Mouse (Mus musculus): ENCODE measurements at regions not wholly inside any gene's neighbourhood (a gene's known extent, or its start where the extent isn't known, plus 50 kb on each side); places are given as distances from the start of the nearest gene placed in this dataset.
"Not testable (repeated sequence)": the region's sequence is repeated elsewhere in the genome, so short reads cannot be mapped to it uniquely, and the experiment has no call there.

- Histone ChIP-seq H3K9ac (replicated peaks) (no peak overlapping the region), H3K4me2 (replicated peaks) (no peak overlapping the region), H3K36me3 (no peaks in the 10 kb centered on the region), H3K27me3 (peaks cover 30% of the 10 kb centered on the region), H3K27ac (replicated peaks) (no peak overlapping the region), H3K4me1 (peaks cover 15% of the 10 kb centered on the region; the same call in 1 of the 2 replicates), H3K4me3 (no peak overlapping the region), H3K9me3 (no peaks in the 10 kb centered on the region)
- ATAC-seq (ENCODE audit: low FRiP score, low read depth) = no peak
- 45% methylated on average over 11 of the region's 11 CpGs for WGBS
These were observed 225.2 kb downstream of the 3100002H09Rik start for GRCm38 (mm10) chr4:124385106-124386055.

GRCm38 (mm10) chr4:124376504-124376903 lies 234.1 kb downstream of the 3100002H09Rik start:
- H3K4me2 ChIP-seq (replicated peaks) = no peak overlapping the region
- no peak overlapping the region for H3K9ac ChIP-seq (replicated peaks)
- ATAC-seq (ENCODE audit: low FRiP score, low read depth) = no peak
- H3K9me3 ChIP-seq = no peaks in the 10 kb centered on the region
- H3K36me3 ChIP-seq = no peaks in the 10 kb centered on the region
- WGBS = 71% methylated on average over 5 of the region's 5 CpGs
- peaks cover 37% of the 10 kb centered on the region for H3K27me3 ChIP-seq
- H3K4me1 ChIP-seq = peaks cover 10% of the 10 kb centered on the region
- H3K27ac ChIP-seq (replicated peaks) = no peak overlapping the region
- H3K4me3 ChIP-seq = no peak overlapping the region

- no peaks in the 10 kb centered on the region for H3K36me3 ChIP-seq
- no peak overlapping the region for H3K27ac ChIP-seq (replicated peaks)
- 65% methylated on average over 6 of the region's 6 CpGs for WGBS
- ATAC-seq (ENCODE audit: low FRiP score, low read depth) = no peak
- no peaks in the 10 kb centered on the region for H3K9me3 ChIP-seq
- H3K9ac ChIP-seq (replicated peaks) = no peak overlapping the region
- H3K4me2 ChIP-seq (replicated peaks) = no peak overlapping the region
- H3K4me3 ChIP-seq = no peak overlapping the region
- H3K27me3 ChIP-seq = peaks cover 31% of the 10 kb centered on the region
- H3K4me1 ChIP-seq = peaks cover 10% of the 10 kb centered on the region
These were observed 235.0 kb downstream of the 3100002H09Rik start for GRCm38 (mm10) chr4:124375581-124375980.

- ATAC-seq (ENCODE audit: low FRiP score, low read depth) = no peak
- Histone ChIP-seq H3K27ac (replicated peaks) (no peak overlapping the region), H3K9ac (replicated peaks) (no peak overlapping the region), H3K4me2 (replicated peaks) (no peak overlapping the region), H3K4me1 (no peaks in the 10 kb centered on the region), H3K4me3 (no peak overlapping the region), H3K9me3 (no peaks in the 10 kb centered on the region), H3K36me3 (no peaks in the 10 kb centered on the region), H3K27me3 (peaks cover 7% of the 10 kb centered on the region)
- WGBS = 90% methylated on average over 3 of the region's 3 CpGs
These were observed 241.8 kb downstream of the 3100002H09Rik start for GRCm38 (mm10) chr4:124368831-124369230.

GRCm38 (mm10) chr4:124368085-124368484 lies 242.5 kb downstream of the 3100002H09Rik start:
- no peak overlapping the region for H3K9ac ChIP-seq (replicated peaks)
- no peak overlapping the region for H3K4me3 ChIP-seq
- no peak overlapping the region for H3K4me2 ChIP-seq (replicated peaks)
- no peaks in the 10 kb centered on the region for H3K4me1 ChIP-seq
- H3K36me3 ChIP-seq = no peaks in the 10 kb centered on the region
- peaks cover 5% of the 10 kb centered on the region for H3K27me3 ChIP-seq
- H3K27ac ChIP-seq (replicated peaks) = no peak overlapping the region
- 58% methylated on average over 10 of the region's 10 CpGs for WGBS
- H3K9me3 ChIP-seq = no peaks in the 10 kb centered on the region
- no peak for ATAC-seq (ENCODE audit: low FRiP score, low read depth)

- peaks cover 16% of the 10 kb centered on the region for H3K4me1 ChIP-seq
- no peaks in the 10 kb centered on the region for H3K36me3 ChIP-seq
- no peaks in the 10 kb centered on the region for H3K9me3 ChIP-seq
- peak; percentile 49; the same call in 1 of the 2 replicates for ATAC-seq (ENCODE audit: low FRiP score, low read depth)
- no peak overlapping the region for H3K9ac ChIP-seq (replicated peaks)
- H3K4me3 ChIP-seq = no peak overlapping the region
- WGBS = 19% methylated on average over 6 of the region's 6 CpGs
- H3K4me2 ChIP-seq (replicated peaks) = no peak overlapping the region
- peaks cover 17% of the 10 kb centered on the region for H3K27me3 ChIP-seq
- H3K27ac ChIP-seq (replicated peaks) = peak overlapping the region; percentile 65
These were observed 250.1 kb downstream of the 3100002H09Rik start for GRCm38 (mm10) chr4:124360578-124360908.

- H3K27ac ChIP-seq (replicated peaks) = peak overlapping the region; percentile 65
- H3K9me3 ChIP-seq = no peaks in the 10 kb centered on the region
- WGBS = 18% methylated on average over 13 of the region's 13 CpGs
- H3K27me3 ChIP-seq = peaks cover 17% of the 10 kb centered on the region
- no peak overlapping the region for H3K9ac ChIP-seq (replicated peaks)
- H3K4me1 ChIP-seq = peaks cover 16% of the 10 kb centered on the region
- H3K36me3 ChIP-seq = no peaks in the 10 kb centered on the region
- peak; percentile 72 for ATAC-seq (ENCODE audit: low FRiP score, low read depth)
- H3K4me2 ChIP-seq (replicated peaks) = 0 out of 2 replicates have a peak overlapping the region, but pooled peaks have one; percentile 0
- H3K4me3 ChIP-seq = no peak overlapping the region
These were observed 250.7 kb downstream of the 3100002H09Rik start for GRCm38 (mm10) chr4:124359707-124360577.

- H3K36me3 ChIP-seq; ATAC-seq (ENCODE audit: low FRiP score, low read depth); H3K4me2 ChIP-seq (replicated peaks); H3K9ac ChIP-seq (replicated peaks); H3K9me3 ChIP-seq; H3K4me3 ChIP-seq; H3K27ac ChIP-seq (replicated peaks): not testable (repeated sequence)
- peaks cover 16% of the 10 kb centered on the region for H3K4me1 ChIP-seq
- H3K27me3 ChIP-seq = peaks cover 17% of the 10 kb centered on the region
- 8% methylated on average over 3 of the region's 8 CpGs for WGBS
These were observed 252.1 kb downstream of the 3100002H09Rik start for GRCm38 (mm10) chr4:124358456-124358855.

GRCm38 (mm10) chr4:124350361-124350760 lies 260.2 kb downstream of the 3100002H09Rik start:
- 90% methylated on average over 3 of the region's 3 CpGs for WGBS
- no peak overlapping the region for H3K4me2 ChIP-seq (replicated peaks)
- H3K9ac ChIP-seq (replicated peaks) = no peak overlapping the region
- H3K27me3 ChIP-seq = peaks cover 45% of the 10 kb centered on the region
- no peaks in the 10 kb centered on the region for H3K9me3 ChIP-seq
- H3K4me3 ChIP-seq = no peak overlapping the region
- no peak overlapping the region for H3K27ac ChIP-seq (replicated peaks)
- H3K36me3 ChIP-seq = no peaks in the 10 kb centered on the region
- 0 out of 2 replicates have a peak, but pooled peaks cover 2% of the 10 kb centered on the region for H3K4me1 ChIP-seq
- no peak for ATAC-seq (ENCODE audit: low FRiP score, low read depth)

GRCm38 (mm10) chr4:124349610-124350295 lies 260.9 kb downstream of the 3100002H09Rik start:
- Histone ChIP-seq H3K27ac (replicated peaks) (no peak overlapping the region), H3K9ac (replicated peaks) (no peak overlapping the region), H3K27me3 (peaks cover 45% of the 10 kb centered on the region), H3K4me1 (0 out of 2 replicates have a peak, but pooled peaks cover 2% of the 10 kb centered on the region), H3K4me3 (no peak overlapping the region), H3K4me2 (replicated peaks) (no peak overlapping the region), H3K36me3 (no peaks in the 10 kb centered on the region), H3K9me3 (no peaks in the 10 kb centered on the region)
- WGBS = 76% methylated on average over 15 of the region's 15 CpGs
- ATAC-seq (ENCODE audit: low FRiP score, low read depth) = no peak

- Histone ChIP-seq H3K36me3 (no peaks in the 10 kb centered on the region), H3K4me2 (replicated peaks) (no peak overlapping the region), H3K27ac (replicated peaks) (no peak overlapping the region), H3K27me3 (peaks cover 45% of the 10 kb centered on the region), H3K9me3 (no peaks in the 10 kb centered on the region), H3K9ac (replicated peaks) (no peak overlapping the region), H3K4me3 (no peak overlapping the region), H3K4me1 (0 out of 2 replicates have a peak, but pooled peaks cover 2% of the 10 kb centered on the region)
- 38% methylated on average over 3 of the region's 3 CpGs for WGBS
- ATAC-seq (ENCODE audit: low FRiP score, low read depth) = no peak
These were observed 261.5 kb downstream of the 3100002H09Rik start for GRCm38 (mm10) chr4:124349055-124349454.

Measured in midbrain, embryonic 12.5 days (tissue).